Mouse (Mus musculus): ENCODE measurements around the gene Tacc2.
"Not testable (repeated sequence)": the region's sequence is repeated elsewhere in the genome, so short reads cannot be mapped to it uniquely, and the experiment has no call there.

The Tacc2 gene

DNA sequence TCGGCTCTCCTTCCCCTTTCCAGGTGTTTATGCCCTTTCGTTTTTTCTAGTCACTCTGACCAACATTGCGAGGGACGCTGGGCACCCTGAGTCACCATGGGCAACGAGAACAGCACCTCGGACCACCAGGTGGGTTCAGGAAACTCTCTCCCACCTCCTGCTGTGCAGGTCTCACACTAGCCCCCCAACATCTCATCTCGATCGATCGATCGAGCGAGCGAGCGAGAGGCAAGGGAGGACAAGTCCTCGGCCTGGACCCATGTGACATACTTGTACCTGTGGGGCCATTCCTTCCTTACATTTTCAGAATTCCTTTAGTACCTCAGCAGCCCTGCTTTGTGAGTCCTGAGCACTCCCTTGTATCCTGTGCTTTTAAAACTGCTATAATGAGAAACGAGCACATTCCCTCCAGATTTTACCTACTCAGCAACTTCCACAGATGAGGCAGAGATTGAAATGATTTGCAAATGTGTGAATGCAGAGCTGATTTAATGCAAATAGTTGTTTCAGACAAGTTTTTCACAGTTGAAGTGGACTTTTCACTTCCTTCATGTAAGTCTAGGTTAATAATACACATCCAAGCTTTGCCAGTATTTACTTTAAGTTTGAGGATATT, at the start of gene Tacc2:
TSS of gene Tacc2 (plus strand) at position 51 of the 616 bp plus-strand sequence.
- DNase-seq, result no peak

DNA sequence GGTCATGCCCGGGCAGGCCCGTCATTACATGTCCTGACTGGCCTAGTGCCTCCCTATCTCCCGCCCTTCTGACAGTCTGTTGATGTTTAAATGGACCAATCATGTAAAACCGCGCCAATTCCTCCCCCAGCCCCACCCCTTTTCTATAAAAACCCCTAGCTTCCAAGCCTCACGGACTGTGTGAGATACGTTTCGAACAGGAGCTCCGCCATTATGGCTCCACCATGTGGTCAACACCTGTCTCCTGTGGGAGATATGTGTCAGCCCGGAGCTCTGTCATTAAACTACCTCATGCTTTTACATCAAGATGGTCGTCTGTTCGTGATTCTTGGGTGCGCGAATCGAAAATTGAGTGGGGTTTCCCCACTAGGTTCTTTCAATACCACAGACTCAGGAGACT, 46.1 kb upstream of the Tacc2 start:
- not testable (repeated sequence) for DNase-seq

DNA sequence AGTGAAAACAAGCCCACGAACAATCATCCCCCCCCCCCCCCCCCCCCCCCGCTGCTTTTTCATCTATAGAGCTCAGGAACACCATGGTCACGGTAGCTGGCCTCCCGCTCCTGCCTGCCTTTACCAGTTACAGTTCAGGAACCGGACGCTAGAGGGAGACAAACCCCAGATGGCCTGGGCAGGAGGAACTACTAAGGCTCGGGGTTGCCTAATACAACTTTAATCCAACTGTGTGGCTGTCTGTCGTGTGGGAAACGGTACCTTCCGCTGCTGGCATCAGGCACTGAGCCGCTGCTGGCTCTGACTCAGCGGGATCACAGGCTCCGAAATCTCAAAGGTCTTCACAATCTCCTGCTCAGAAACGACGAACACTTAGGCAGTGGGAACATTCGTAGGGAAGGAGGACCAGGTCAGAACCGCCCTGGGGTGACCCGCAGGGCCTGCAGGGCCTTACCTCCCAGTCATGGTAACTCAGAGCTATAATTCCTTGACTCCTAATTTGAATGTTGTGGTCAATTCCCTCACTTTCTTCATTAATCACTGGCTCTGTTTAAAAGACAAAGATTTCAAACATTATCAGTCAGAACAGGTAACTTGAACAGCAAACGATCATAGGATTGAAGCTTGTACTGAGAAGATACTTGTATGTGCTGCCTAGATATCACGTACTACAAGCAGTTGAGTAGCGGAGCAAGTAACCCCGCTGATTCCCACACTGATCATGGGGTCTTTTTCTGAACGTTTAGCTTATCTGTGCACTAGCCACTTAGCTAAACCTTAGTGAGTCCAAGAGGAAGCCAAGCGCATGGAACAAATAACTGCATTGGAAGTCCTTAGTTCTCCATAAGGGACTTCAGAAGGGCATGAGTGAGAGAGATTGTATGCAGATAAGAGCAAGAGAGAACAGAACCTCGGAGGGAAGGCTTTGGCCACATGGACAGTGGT, 43.6 kb upstream of the Tacc2 start:
- DNase-seq, result peak; percentile 89

DNA sequence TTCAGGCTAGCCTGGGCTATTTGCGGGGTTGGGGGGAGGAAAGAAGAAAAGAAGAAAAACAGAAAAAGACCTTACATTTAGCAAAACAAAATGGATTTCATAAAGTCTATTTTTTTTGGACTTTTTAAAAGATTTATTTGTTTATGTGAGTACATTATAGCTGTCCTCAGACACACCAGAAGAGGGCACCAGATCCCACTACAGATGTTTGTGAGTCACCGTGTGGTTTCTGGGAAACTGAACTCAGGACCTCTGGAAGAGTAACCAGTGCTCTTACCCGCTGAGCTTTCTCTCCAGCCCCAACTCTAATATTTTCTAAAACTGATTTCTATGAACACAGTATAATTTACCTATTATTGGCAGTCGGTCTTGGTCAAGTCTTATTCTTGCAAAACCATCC, 42.1 kb upstream of the Tacc2 start:
- no peak for DNase-seq

DNA sequence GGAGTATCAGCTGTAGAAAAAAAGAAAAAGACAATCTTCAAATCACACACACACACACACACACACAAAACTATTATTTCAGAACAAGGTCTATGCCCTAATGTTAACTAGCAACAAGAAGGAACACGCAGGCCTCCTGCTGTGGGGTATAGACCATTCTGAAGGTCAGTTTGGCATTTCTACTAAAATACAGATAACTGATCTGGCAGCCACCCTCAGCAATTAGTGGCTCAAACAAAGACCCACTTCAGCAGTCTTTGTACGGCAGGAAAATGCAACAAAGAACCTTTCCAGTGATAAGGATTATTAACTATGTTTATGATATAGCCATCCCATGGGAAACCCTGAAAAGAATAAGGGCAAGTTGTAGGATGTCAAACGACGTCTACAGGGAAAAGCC, 40.2 kb upstream of the Tacc2 start:
- no peak for DNase-seq

DNA sequence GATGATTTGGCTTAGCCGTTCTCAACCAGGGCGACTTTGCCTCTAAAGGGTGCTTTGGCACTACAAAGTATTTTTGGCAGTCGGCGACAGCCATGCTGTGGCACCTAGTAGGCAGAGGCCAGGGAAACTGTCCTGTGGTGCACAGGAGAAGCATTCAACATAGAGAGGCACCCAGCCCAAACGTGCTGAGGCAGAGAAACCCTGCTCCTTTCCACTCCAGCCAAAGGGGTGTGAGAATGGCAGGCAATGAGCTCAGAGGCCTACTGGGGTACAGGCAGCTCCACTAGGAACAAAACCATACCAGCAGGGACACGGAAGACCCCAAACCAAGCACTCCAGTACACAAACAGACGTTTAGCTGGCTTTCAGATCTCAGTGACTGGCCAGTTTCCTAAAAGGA, 37.1 kb upstream of the Tacc2 start:
- DNase-seq, result no peak

DNA sequence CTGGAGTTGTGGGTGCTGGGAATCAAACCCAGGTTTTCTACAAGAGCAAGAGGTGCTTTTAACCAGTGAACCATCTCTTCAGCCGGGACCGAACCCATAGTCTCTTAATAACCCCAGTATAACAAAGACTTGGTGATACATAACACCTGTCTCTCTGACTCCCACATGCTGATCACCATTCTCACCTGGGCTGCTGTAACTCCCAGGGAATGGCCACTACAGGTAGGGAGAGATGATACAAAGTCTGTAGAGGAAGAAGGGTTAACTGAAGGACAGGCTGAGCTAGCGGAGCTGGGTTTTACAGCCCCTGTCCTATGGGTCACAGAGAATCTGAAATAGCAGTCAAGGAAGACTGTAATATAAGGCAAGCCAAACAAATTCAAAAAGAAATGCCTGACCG, 34.1 kb upstream of the Tacc2 start:
- no peak for DNase-seq

DNA sequence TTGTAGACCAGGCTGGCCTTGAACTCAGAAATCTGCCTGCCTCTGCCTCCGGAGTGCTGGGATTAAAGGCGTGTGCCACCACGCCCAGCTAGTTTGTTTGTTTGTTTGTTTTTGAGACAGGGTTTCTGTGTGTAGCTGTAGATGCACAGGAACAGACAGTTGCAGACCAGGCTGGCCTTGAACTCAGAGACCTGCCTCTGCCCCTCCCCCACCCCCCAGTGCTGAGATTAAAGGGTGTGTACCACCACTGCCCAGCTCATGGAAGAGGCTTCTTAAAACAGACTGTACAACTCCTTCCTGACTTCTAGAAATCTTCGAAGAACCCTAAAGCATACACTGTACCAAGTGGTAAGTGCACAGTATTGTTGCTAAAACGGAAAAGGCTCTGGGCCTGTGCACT, 31.8 kb upstream of the Tacc2 start:
- no peak for DNase-seq

DNA sequence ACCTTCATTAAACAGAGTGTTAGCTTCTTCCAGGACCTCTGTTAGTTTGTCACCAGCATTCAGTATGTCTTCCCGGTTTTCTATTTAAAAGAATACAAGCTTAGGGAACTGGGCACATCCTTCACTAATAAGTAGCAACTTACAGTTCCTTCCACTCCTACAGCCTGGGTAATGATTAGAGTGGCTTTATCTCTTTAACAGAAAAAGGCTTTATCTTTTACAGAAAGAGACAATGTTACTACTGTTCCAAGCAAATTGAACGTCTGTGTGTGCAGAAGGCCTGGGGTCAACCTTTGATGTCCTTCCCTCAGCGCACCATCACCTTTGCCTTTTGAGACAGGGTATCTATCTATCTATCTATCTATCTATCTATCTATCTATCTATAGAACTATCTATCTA, 31.3 kb upstream of the Tacc2 start:
- DNase-seq, result no peak

DNA sequence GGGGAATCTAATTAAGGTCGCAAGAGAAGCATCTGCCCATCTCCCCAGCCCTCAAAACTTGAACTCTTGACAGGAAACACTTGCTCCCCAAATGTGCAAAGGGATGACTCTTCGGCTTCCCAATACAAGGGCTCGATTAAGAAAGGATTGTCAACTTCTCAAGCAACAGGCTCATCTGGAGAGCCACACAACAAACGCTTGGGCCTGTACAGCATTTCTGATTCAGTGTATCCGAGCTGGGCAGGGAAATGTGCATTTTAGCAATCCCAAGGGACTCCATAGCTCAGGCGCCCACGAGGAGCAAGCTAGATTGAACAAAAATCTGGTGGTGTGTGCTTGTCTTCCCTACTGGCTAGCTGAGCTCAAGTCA, 30.8 kb upstream of the Tacc2 start:
- DNase-seq, result no peak

DNA sequence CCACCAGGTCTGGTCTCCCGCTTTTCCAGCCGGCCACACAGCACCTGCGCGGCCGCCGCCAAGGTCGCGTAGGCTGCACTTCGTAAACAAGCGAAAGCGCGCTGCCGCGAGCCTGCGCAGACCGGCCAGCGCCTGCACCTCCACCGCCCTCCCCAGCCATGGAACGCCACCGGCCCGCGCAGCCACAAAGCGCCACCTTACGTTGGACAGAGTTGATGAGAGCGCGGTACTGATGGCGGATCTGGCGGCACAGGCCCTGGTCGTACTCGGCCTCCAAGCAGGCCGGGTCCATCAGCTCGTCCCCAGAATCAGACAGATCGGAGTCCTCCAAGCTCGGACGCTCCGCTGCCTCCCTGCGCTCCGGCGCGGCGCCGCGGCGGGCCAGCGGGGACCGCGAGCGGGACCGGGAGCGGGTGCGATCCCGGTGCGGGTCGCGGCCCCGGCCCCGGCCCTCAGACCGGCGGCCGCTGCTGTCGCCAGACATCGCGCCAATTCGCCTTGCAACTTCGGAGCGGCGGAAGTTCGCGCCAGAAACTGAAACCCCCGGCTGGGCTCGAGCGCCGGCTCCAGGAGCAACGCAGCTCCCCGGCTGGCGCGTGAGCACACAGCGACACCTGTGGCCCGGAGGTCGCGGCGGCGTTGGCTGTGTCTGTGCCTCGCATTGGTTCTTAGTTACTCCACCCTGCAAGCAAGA, 30.3 kb upstream of the Tacc2 start:
- peak; percentile 93 for DNase-seq

DNA sequence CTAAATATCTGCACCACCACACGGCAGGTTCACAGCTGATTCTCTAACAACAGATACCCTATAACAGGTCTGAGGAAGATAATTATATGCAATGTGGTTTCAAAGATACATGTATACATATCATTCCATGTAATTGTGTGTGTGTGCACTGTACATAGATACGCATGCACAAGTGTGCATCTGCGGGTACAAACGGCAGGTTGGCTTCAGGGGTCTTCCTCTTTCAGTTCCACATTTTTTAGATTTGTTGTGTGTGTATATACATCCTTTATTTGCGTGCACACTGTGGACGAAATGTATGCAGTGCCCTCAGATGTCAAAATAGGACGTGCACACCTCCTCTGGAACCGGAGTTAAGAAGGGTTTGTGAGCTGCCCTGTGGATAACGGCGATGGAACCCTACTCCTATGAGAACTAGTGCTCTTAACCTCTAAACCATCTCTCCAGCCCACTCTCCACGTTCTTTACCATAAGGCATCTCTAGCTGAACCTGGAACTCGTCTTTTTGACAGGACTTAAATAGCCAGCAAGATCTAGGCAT, 29.5 kb upstream of the Tacc2 start:
- no peak for DNase-seq

DNA sequence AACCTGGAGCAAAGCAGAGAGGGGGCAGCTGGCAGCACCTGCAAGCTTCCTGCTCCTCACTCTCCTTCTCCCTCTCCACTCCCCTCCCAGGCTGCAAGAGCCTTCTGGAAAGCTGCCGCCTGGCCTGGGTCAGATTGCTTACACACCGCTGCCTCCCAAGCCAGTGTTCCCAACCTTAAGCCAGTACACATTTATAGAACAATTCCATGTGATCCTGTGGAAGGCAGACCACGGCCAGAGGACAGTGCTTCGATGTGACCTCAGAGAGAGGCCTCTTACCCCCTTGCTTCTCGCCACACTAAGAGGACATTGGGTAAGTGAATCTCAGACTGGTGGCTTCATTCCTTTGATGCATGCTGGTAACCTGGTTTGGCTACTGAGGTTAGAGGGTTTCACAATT, 24.5 kb upstream of the Tacc2 start:
- DNase-seq, result no peak

DNA sequence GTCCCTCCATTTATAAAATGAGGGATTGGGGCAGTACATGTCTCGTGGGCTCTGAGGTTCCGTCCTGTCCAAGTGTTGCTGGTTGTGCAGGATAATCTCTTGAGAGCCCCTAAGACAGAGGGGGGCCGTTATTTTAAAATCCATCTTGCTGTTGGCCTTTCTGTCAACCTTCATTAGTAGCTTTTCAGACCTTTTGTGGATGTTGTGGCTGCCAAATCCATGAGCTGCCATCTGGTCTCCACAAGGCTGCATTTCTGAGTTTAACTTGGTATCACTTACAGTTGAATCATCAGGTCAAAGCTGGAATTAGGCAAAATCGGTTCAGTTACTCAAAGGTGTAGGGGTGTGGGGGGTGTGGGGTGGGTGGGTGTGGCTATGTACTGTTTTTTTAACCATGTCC, 23.9 kb upstream of the Tacc2 start:
- no peak for DNase-seq

DNA sequence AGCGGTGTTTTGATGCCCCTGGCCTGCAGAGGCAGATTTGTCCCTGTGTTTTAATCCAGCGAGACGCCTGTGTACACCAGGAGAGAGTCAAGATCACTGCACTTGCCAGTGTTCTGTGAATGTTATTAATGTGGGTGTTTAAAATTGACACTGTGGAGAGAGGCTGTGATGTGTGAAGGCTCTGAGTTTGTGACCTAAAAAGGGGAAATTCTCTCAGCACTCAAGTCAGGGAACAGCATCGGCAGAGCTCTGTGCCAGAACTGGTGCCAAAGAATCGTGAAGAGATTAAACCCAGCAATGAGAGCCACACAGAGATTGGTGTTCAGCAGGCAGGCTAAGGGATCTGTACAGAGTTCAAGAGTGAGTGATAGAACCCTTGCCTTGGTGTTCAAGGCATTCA, 21.6 kb upstream of the Tacc2 start:
- DNase-seq, result no peak

DNA sequence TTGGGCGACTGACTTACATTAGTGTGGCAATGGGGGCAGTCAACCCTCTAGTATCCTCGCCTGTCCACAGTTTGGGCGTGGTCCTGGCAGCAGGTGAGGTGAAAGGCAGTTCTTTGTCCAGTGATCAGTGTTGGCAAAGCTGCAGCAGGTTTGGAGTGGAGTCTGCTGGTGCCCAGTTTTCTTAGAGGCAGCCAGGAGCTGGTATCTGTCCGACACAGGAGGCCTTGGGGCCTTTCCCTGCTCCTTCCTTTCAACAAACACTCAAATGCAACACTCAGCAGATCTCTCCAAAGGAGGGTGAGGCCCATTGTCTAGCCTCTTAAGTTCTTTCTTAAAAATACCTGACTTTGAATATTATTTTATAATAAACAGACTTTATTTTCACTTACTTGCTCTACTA, 18.6 kb upstream of the Tacc2 start:
- no peak for DNase-seq

DNA sequence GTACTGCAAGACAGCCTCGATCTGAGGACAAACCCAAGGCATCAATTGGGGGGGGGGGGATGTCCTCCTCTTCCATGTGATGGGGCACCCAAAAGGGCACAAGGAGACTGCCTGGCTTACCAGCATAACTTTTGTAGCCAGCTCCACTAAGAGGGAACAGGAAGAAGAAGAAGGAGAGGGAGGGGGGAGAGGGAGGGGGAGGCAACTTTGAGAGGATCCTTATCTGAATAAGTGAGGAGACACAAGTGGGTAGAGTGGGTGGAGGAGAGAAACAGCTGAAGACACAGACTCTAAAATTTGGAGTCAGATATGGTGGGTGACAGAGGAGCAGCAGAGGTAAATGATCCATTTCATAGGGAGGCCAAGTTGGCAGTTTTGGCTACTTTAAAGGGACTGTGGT, 16.3 kb upstream of the Tacc2 start:
- DNase-seq, result no peak

DNA sequence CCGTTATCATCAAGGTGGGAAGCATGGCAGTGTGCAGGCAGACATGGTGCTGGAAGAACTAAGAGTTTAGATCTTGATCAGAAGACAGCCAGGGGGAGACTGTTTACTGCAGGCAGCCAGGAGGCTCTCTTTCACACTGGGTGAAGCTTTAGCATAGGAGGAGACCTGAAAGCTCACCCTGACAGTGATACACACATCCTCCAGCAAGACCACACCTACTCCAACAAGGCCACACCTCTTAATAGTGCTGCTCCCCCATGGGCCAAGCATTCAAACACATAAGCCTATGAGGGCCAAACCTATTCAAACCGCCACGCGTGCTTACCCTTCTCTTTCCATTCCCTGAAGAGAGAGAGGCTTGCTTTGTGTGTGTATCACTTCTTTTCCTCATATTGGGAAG, 14.0 kb upstream of the Tacc2 start:
- DNase-seq, result no peak

DNA sequence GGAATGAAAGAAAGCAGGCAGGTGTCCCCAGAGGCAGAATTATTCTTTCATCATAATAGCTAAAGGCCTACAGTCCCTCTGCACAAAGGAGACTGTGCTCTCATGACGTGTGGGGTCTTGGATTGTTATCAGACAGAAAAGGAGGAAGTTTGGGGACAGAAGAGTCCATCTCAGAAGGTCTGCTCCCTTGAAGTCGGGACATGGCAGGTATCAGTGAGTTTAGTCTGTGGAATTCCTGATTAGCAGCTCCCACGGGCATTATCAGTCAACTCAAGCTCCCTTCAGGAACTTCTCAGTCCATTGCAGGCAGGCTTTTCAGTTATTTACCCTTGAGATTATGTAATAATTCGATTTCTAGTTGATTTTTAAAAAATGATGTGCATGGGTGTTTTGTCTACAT, 13.4 kb upstream of the Tacc2 start:
- DNase-seq, result no peak

DNA sequence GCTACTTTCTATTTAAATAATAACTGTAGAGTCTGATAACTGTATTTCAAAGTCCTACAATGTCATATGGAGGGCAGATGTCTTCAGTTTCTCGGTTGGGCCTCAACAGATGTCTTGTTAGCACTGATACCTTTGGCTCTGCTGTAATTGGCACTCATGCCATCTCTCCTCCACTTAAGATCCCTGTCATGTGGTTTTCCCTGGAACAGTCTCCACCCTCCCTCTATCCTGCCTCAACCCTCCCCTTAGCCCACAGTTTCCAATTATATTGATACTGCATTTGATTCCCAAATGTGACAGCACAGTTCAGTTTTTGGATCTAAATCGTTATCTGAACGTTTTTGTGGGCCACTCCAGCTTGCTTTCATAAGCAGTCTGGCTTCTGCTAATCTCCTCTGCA, 12.6 kb upstream of the Tacc2 start:
- no peak for DNase-seq

DNA sequence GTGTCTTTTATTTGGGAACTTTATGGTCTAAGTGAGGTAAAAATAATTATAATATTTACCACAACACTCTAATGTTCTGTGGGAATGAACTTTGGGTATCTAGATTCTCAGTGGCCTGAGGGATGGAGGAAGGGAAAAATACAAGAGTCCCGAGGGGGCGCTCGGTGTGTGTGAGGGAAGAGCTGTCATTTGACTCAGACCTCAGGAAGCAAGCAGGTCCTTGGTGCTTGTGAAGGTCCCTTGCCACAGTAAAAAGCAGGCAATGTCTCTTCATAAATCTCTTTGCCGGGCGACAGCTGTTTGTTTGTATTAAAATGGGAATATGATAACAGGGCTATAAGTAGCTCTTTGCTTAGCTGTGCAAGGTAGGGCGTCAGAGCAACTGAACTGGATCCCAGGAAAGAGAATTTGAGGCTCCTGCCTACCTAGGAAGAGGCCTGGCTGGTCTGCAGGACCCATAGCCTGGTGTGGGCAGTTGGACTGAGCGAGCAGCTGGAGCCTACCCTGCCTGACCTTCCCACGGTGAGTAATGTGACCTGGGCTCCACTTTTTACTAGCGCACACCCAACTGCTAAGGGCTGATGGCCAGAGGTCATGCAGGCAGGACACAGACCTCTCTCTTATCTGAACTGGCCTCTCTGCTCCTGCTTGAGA, 8.3 kb upstream of the Tacc2 start:
- DNase-seq, result no peak

DNA sequence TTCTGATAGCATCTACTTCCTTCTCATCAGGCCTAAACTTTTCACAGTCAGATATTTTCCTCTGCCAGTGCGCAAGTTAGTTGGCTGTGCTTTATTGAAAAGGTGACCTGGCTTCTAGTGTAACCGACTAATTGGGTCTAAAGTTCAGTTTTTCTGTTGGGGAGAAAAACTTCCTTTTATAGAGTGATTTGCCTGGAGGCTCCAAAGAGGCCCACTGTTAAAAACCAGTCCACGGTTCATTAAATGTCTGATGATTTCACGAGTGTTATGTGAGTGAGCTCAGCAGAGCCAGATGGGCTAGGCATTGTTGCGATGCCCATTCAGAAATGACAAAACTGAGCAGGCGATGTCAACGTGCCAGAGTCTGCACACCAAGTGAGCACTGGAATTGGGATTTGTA, 6.8 kb upstream of the Tacc2 start:
- DNase-seq, result no peak

DNA sequence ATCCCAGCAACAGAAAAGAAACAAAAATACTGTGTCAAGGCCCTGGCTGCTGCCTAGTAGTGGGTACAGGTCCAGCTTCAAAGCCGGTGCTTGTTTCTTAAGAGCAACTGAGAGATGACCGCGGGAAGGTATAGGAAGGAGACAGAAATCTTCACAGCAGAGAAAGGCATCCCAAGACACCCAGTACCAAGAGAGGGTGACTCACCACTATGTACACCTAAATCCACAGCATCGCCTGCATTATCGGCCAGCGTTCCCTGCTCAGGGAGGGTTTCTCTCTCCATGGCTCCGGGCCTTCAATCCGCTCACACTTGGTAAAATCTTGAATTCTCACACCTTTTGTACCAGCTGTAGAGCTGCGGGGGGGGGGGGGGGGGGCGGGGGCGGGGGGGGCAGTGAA, 4.4 kb upstream of the Tacc2 start, which contains the start of gene Nsmce4a:
TSS of gene Nsmce4a (minus strand) at position 298 of the 400 bp plus-strand sequence.
- DNase-seq, result no peak

Measured in right cerebral cortex, postnatal 14 days (tissue).